Mouse (Mus musculus) myocyte (in vitro differentiated cells): ENCODE results near the gene Cdc37. TPM values are rescaled to one million over a fixed set of nuclear protein-coding genes. Genes with fewer than 3 reads are reported as not detected.

Experiments used
- H3K27me3 ChIP-seq: one replicate; pipeline ENCODE4 v1.6.1; 2011; ENCODE audit not compliant: control insufficient read depth, insufficient read depth, insufficient read length
- H3K36me3 ChIP-seq: one replicate; pipeline ENCODE4 v1.6.1; 2011; ENCODE audit not compliant: control insufficient read depth, insufficient read depth
- H3K4me2 ChIP-seq: one replicate; pipeline ENCODE4 v1.6.1; 2011; ENCODE audit warnings: low read depth, control low read depth
- H3K4me3 ChIP-seq: one replicate; pipeline ENCODE4 v1.5.1; 2011; ENCODE audit warnings: mild to moderate bottlenecking, control low read depth, moderate library complexity
- H3K79me2 ChIP-seq: one replicate; pipeline ENCODE4 v1.6.1; 2011; ENCODE audit not compliant: control insufficient read depth, insufficient read depth
- H3ac ChIP-seq: one replicate; pipeline ENCODE4 v1.6.1; 2011; ENCODE audit not compliant: control insufficient read depth, insufficient read length
- CEBPB ChIP-seq: IDR thresholded peaks from 2 replicates; pipeline ENCODE4 v1.6.1; 2011; ENCODE audit warnings: mild to moderate bottlenecking, moderate library complexity; ENCODE audit not compliant: poor library complexity, insufficient read depth, severe bottlenecking
- E2F4 ChIP-seq: IDR thresholded peaks from one replicate; pipeline ENCODE4 v1.6.1; 2011; ENCODE audit warnings: mild to moderate bottlenecking, control low read depth, moderate library complexity; ENCODE audit not compliant: insufficient read depth
- MAX ChIP-seq: IDR thresholded peaks from one replicate; pipeline ENCODE4 v1.6.1; 2011; ENCODE audit warnings: low read depth, mild to moderate bottlenecking, control low read depth
- MYOD1 ChIP-seq, 3 experiments: IDR thresholded peaks; one replicate each; pipeline ENCODE4 v1.6.1; 2011; ENCODE audit warnings: control low read depth in 2 of 3, low read depth in 2 of 3, mild to moderate bottlenecking in 2 of 3, moderate library complexity in 1 of 3; ENCODE audit not compliant: insufficient read length in 2 of 3, control insufficient read depth in 1 of 3
- MYOG ChIP-seq, 3 experiments: IDR thresholded peaks; one replicate each; pipeline ENCODE4 v1.6.1; 2011; ENCODE audit warnings: control low read depth in 2 of 3, low read depth in 2 of 3, mild to moderate bottlenecking in 2 of 3; ENCODE audit not compliant: insufficient read length in 2 of 3, control insufficient read depth in 1 of 3, insufficient read depth in 1 of 3
- POLR2A ChIP-seq: IDR thresholded peaks from one replicate; pipeline ENCODE4 v1.6.1; 2011; ENCODE audit warnings: low read depth, mild to moderate bottlenecking, control low read depth, moderate library complexity; ENCODE audit not compliant: insufficient read length
- POLR2AphosphoS2 ChIP-seq: IDR thresholded peaks from one replicate; pipeline ENCODE4 v1.6.1; 2011; ENCODE audit warnings: low read depth, control low read depth; ENCODE audit not compliant: insufficient read length
- REST ChIP-seq: IDR thresholded peaks from one replicate; pipeline ENCODE4 v1.6.1; 2011; ENCODE audit warnings: mild to moderate bottlenecking, control low read depth, moderate library complexity; ENCODE audit not compliant: insufficient read depth, insufficient read length
- SRF ChIP-seq: IDR thresholded peaks from one replicate; pipeline ENCODE4 v1.6.1; 2011; ENCODE audit warnings: low read depth; ENCODE audit not compliant: control insufficient read depth, insufficient read length
- TCF12 ChIP-seq: IDR thresholded peaks from one replicate; pipeline ENCODE4 v1.6.1; 2011; ENCODE audit warnings: mild to moderate bottlenecking, control low read depth; ENCODE audit not compliant: poor library complexity, insufficient read depth, severe bottlenecking
- TCF3 ChIP-seq: IDR thresholded peaks from one replicate; pipeline ENCODE4 v1.6.1; 2011; ENCODE audit warnings: low read depth, control low read depth; ENCODE audit not compliant: insufficient read length
- USF1 ChIP-seq: IDR thresholded peaks from one replicate; pipeline ENCODE4 v1.6.1; 2011; ENCODE audit warnings: low read depth, mild to moderate bottlenecking, control low read depth, moderate library complexity
- polyA plus RNA-seq: library from polyadenylated mRNA; unstranded; fragments of >200 nt; fragmentation: generic; extraction: Trizol; gene quantifications from one replicate; pipeline ENCODE4 v1.2.1, GENCODE M21; 2012; ENCODE audit warnings: missing spikeins

Cdc37 gene
- polyA plus RNA-seq, 1 experiment = 288 TPM

DNA sequence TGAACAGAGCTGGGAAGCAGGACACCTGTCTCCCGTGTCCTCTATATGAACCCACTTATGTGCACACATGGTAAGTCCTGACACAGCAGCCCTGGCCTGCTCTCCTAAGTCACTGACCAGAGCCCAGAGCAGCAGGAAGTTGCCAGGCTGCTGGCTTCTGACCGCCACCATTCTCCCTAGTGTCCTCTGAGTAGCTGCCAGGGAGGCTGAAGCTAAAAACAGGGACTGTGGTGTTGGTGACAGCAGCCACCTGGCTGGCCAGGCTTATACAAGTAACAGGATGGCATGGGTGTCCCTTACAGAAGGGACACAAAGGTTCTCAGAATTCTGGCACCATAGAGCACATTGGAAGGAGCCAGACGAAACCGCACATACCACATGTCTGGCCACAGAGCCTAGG is 4.4 kb downstream of the Cdc37 start:
- Histone ChIP-seq H3K4me2 (no peak overlapping the region), H3K36me3 (peaks cover 12% of the 10 kb centered on the region), H3K27me3 (no peaks in the 10 kb centered on the region), H3K79me2 (peaks cover 64% of the 10 kb centered on the region), H3ac (no peak overlapping the region), H3K4me3 (no peak overlapping the region)
- TF ChIP-seq MYOD1 (IDR thresholded peaks at IDR 0.05; ENCODE audit: control insufficient read depth in 1 of 3, insufficient read length in 2 of 3, low read depth in 2 of 3) = no peak
- TF ChIP-seq POLR2A = no peak
- TF ChIP-seq E2F4 = no peak

DNA sequence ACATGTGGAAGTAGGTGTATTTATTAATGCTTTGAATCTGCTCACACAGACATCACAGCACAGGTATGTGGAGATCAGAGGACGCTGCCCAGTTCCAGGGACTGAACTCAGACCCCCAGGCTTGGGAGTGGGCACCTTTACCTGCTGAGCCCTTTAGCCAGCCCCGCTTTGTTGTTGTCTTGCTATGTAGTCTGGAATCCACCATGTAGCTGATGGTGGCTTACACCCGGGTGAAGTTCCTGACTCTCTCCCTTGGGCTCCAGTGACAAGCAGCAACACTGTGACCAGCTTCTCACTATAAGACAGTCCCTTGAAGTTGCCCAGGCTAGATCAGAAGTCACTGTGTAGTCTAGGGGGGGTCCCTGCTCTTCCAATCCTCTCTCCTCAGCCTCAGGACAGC is 5.4 kb downstream of the Cdc37 start:
- H3K79me2 ChIP-seq = peaks cover 61% of the 10 kb centered on the region
- TF ChIP-seq MYOD1 (IDR thresholded peaks at IDR 0.05; ENCODE audit: control insufficient read depth in 1 of 3, insufficient read length in 2 of 3, low read depth in 2 of 3) (no peak), POLR2A (no peak), TCF3 (no peak), POLR2AphosphoS2 (no peak), REST (no peak), USF1 (no peak), TCF12 (no peak), MYOG (IDR thresholded peaks at IDR 0.05; ENCODE audit: control insufficient read depth in 1 of 3, insufficient read depth in 1 of 3, insufficient read length in 2 of 3, low read depth in 2 of 3) (no peak), MAX (no peak), E2F4 (no peak), SRF (no peak), CEBPB (no peak)
- H3K4me3 ChIP-seq = no peak overlapping the region
- H3ac ChIP-seq = no peak overlapping the region
- H3K36me3 ChIP-seq = peaks cover 12% of the 10 kb centered on the region
- no peaks in the 10 kb centered on the region for H3K27me3 ChIP-seq
- no peak overlapping the region for H3K4me2 ChIP-seq

DNA sequence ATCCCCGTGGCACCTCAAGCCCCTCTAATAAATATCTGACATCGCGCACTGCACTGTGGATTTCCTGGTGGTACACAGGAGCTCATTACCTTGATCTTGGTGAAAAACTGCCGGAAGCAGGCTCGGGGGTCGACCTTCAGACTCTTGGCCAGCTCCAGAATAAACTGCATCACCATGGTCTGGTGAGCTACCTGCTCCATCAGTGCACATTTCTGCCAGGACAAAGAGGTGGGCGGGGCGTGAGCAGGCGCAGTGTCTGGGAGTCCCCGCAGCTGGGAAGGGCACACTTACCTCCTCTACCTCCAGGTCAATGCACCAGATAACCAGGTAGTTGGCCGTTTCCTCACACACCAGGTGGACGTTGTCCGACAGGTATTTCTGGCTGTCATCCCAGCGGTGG is 7.9 kb downstream of the Cdc37 start:
- Histone ChIP-seq H3K4me2 (no peak overlapping the region), H3K79me2 (peaks cover 37% of the 10 kb centered on the region), H3K36me3 (peaks cover 17% of the 10 kb centered on the region), H3K27me3 (no peaks in the 10 kb centered on the region), H3ac (no peak overlapping the region), H3K4me3 (no peak overlapping the region)
- TF ChIP-seq MAX = no peak
- no peak for TF ChIP-seq USF1
- no peak for TF ChIP-seq E2F4

DNA sequence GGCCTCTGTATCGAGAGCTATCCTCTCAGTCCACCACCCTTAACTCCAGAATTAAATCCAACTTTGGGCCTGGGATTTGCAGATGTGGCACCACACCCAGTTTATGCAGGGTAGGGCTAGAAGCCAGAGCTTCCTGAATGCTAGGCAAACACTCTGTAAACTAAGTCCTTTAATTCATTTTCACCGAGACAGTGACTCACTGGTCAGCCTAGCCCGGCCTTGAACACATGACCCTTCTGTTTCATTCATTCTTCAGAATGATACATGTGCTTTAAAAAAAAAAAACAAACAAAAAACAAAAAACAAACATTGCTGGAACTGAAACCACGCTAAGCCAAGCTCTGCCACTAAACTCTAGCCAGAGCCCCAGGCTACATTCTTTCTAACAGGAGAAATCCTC is 11.4 kb downstream of the Cdc37 start:
- no peak overlapping the region for H3K4me3 ChIP-seq
- H3K27me3 ChIP-seq = no peaks in the 10 kb centered on the region
- TF ChIP-seq E2F4 (no peak), SRF (no peak), TCF3 (no peak), MAX (no peak), CEBPB (no peak), MYOD1 (IDR thresholded peaks at IDR 0.05; ENCODE audit: control insufficient read depth in 1 of 3, insufficient read length in 2 of 3, low read depth in 2 of 3) (no peak), MYOG (IDR thresholded peaks at IDR 0.05; ENCODE audit: control insufficient read depth in 1 of 3, insufficient read depth in 1 of 3, insufficient read length in 2 of 3, low read depth in 2 of 3) (no peak), USF1 (no peak), POLR2AphosphoS2 (no peak), TCF12 (no peak), POLR2A (no peak), REST (no peak)
- H3K4me2 ChIP-seq = no peak overlapping the region
- H3K36me3 ChIP-seq = peaks cover 14% of the 10 kb centered on the region
- H3ac ChIP-seq = no peak overlapping the region
- H3K79me2 ChIP-seq = peaks cover 2% of the 10 kb centered on the region

DNA sequence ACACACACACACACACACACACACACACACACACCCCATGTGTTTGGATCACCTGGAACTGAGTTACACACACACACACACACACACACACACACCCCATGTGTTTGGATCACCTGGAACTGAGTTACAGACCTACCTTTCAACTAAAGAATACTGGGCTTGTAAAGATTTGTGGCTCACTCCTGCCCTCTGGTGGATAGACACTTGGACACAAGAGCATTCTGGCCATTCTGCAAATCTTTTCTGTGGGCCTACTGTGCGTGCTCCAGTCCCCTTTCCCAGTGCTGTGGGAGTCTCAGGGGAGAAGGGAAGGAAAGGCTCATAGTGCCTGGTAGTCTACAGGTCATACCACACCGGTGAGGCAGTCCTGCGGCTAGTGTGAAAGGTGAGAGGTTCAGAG is 12.6 kb downstream of the Cdc37 start:
- Histone ChIP-seq H3K36me3 (peaks cover 14% of the 10 kb centered on the region), H3K27me3 (no peaks in the 10 kb centered on the region), H3K79me2 (no peaks in the 10 kb centered on the region), H3K4me2 (no peak overlapping the region), H3ac (no peak overlapping the region), H3K4me3 (no peak overlapping the region)
- TF ChIP-seq CEBPB (no peak), TCF3 (no peak), MYOG (IDR thresholded peaks at IDR 0.05; ENCODE audit: control insufficient read depth in 1 of 3, insufficient read depth in 1 of 3, insufficient read length in 2 of 3, low read depth in 2 of 3) (no peak), POLR2A (no peak), USF1 (no peak), POLR2AphosphoS2 (no peak), MAX (no peak), SRF (no peak), E2F4 (no peak), TCF12 (no peak), REST (no peak), MYOD1 (IDR thresholded peaks at IDR 0.05; ENCODE audit: control insufficient read depth in 1 of 3, insufficient read length in 2 of 3, low read depth in 2 of 3) (no peak)
